Mouse (Mus musculus) spleen, adult 2 months (tissue): Measurements from ENCODE around the gene Rhag.

Experiments used
- CTCF ChIP-seq: fragments of 200-500 bp; IDR thresholded peaks from 2 replicates; pipeline ENCODE4 v1.5.1; 2011; ENCODE audit warnings: mild to moderate bottlenecking, inconsistent platforms; ENCODE audit not compliant: insufficient read depth, insufficient read length, insufficient replicate concordance; ENCODE audit errors: extremely low read depth
- POLR2A ChIP-seq: fragments of 200-500 bp; IDR thresholded peaks from 2 replicates; pipeline ENCODE4 v1.6.1; 2011; ENCODE audit warnings: low read depth, low read length, inconsistent platforms

- TF ChIP-seq CTCF (no peak), POLR2A (no peak)
Observed at GRCm38 (mm10) chr17:40811560-40811959, 634 bp downstream of the Rhag start.
